Mouse (Mus musculus) ES-E14 (cell line): ENCODE measurements around the gene Smyd5.

Experiments
- HCFC1 ChIP-seq: IDR thresholded peaks from 2 replicates; pipeline ENCODE4 v1.6.1; 2012; ENCODE audit warnings: low read length, inconsistent platforms, borderline replicate concordance; ENCODE audit not compliant: insufficient read depth
- MAFK ChIP-seq: IDR thresholded peaks from 2 replicates; pipeline ENCODE4 v1.6.1; 2014; ENCODE audit warnings: mild to moderate bottlenecking, low read depth, low read length, inconsistent platforms; ENCODE audit not compliant: insufficient read depth

DNA sequence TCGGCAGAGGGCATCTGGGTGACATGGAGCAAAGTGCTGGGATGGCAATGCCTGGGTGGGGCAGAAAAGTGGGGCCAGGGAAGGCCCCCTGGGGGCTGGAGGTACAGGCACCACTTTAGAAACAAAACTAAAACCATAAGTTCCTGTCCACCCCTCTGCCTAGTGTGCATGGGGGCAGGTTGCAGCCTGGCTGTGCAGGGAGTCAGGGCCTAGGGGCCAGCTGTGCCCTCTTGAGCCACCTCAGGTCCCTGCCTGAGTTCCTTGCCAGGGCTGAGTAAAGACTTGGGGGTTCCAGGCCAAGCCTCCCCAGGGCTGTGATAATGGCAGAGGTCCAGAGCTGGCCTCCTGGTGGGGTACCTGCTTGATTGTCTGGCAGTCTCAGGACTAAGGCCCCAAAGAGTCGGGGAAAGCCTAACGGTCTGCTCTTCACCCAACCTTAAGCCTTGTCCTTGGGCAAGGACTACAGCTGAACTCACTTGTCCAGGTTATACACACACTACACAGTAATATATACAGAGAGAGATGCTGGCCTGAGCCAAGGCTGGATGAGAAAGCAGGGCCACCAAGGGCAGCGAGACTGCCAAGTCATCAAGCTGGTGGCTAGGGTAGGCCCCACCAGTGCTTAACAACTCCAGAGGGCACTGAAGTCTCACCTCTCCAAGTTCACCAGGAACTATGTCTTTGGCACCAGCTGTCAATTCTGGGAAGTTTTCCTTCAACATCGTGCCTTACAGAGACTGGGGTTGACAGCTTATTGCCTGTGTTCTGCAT, 38.1 kb downstream of the Smyd5 start:
- TF ChIP-seq HCFC1 (no peak), MAFK (no peak)
